Mouse (Mus musculus) liver (tissue): ENCODE measurements around the gene Cyp4a10.
"Not testable (repeated sequence)": the region's sequence is repeated elsewhere in the genome, so short reads cannot be mapped to it uniquely, and the experiment has no call there.

Experiments
- DNase-seq: peaks from one replicate; pipeline ENCODE4 v3.0.0-alpha.2; 2020; ENCODE audit warnings: mixed read lengths

The Cyp4a10 gene

DNA sequence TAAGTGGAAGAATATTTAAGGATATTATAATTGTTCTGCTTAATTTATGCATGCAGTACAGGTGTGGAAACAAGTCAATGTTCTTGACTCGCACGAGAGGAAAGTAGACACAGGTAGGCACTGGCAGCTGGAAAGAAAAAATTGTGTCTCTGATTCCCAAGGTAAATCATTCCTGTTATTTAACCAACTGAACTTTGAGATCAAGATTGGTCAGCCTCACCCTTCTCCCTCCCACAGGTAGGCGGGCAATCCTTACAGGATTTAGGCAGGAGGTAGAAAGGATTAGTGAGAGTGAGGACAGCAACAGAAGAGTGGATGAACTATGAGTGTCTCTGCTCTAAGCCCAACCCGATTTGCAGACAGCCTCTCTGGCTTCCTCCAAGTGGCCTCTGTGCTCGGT, at the start of gene Cyp4a10:
Gene Cyp4a10, plus strand, starts transcription at position 265 of the 400 bp plus-strand sequence.
- not testable (repeated sequence) for DNase-seq

DNA sequence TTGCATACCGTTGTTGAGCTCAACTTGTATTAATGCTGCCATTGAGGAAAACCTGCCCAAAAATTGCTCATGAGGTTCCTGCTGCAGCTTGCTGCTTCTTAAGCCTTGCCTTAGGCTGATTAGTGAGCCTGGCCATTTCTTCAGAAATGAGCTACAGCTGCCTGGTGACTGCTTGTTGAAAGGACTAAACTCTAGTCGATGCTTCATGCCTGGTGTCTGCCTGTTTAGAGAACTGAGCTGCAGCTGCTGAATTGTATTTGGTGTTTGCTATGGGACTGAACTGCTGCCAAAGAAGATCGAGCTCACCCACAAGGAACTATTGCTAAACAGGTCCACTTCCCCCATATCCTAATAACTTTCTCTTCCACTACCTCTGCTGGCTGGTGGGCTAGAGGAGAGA, 44.5 kb upstream of the Cyp4a10 start:
- DNase-seq = not testable (repeated sequence)

DNA sequence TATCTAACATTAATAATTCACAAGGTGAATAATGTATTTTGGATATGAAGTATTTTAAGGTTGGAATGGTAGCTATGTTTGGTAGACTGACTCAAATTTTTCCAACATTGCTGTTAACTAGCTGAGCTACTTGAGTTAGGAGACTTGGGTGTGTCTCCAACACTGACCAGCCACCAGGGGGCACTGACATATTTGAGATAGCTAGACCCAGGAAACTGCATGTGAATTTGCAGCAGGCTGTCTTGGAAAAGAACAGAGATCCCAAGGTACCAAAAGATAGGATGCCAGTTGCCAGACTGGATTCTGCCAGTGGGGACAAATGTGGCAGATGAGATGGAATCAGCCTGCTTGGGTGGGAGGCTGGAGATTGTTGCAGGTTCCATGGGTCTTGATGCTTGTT, 42.0 kb upstream of the Cyp4a10 start:
- not testable (repeated sequence) for DNase-seq

DNA sequence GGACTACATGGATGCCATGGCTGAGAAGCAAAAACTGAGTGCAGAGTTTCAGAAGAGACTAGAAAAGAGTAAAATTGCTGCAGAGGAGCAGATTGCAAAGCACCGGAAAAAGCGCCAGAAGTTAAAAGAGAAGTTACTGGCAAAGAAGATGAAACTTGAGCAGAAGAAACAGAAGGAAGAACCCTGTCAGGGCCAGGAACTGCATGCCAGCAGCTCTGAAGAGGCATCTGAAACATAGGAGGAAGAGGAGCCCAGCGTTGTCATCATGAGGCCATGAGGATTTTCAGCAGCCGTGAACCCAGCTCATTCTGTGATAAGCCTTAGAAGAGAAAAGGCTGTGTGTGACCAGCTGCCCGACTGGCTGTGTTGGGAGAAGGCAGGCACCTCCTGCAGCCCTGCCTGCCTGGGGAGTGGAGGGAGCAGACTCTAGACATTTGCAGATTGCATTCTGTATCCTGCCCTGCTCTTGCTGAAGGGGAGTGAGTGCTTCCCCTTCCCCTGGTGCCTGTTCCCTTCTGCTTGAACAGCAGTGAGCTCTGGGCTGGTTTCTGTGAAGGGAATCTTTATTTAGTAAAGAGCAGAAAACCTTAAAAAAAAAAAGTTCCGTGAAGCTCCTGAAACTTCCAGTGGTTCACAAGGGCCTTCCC, 36.9 kb upstream of the Cyp4a10 start:
- no peak for DNase-seq

DNA sequence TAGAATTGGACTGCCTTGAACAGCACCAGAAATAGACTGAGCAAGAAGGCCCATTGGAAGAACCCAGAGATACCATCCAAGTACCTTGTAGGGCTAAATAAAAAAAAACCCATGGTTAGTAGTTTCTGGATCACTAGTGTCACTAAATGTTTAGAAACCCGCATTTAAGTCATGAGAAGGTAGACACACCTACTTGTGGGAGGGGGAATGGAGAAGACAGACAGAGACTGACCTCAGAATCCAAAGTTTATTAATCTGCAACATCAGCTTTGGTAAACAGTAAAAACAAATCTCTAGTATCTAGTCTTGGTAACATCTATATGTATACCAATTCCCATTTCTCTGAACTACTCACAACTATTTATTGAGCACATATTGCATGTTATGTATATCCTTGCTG, 22.1 kb upstream of the Cyp4a10 start, which contains the start of gene Cyp4a14:
Gene Cyp4a14, minus strand, starts transcription at position 142 of the 400 bp plus-strand sequence.
- DNase-seq = no peak

DNA sequence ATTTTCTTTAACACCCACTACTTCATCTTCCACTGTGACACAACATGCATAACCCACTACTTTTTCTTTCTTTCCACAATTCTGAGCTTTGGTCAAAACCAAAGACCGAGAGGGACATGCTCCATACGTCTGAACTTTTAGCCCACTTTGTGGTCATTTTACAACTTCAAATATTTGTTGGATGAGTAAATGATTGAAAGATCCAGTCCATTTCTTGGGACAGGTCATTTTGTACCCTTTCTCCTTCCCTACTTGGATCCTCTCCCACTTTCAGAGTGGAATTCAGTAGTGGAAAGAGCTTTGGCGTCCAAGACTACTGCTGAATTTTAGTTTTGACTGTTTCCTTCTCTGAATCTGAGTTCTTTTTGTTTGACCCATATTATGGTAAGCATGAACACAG, 20.6 kb upstream of the Cyp4a10 start:
- no peak for DNase-seq

DNA sequence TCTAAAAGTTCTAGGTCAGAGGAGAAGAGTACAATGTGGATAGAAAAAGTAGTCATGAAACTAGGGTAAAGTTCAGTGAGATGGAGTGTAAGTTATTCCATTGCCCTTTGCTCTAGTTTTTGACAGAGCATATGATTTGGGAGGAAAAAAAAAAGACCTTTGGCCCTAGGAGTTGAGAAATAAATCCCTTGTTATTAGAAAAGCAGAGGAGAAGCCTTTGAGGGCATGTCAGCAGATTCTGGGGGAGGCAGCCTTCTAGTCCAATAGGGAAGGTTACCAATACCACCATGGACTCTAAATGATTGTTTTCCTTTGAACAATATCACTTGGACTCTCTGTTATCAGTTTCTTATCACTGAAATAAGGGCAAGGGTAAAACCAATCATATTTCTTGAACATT, 4.1 kb upstream of the Cyp4a10 start:
- not testable (repeated sequence) for DNase-seq

DNA sequence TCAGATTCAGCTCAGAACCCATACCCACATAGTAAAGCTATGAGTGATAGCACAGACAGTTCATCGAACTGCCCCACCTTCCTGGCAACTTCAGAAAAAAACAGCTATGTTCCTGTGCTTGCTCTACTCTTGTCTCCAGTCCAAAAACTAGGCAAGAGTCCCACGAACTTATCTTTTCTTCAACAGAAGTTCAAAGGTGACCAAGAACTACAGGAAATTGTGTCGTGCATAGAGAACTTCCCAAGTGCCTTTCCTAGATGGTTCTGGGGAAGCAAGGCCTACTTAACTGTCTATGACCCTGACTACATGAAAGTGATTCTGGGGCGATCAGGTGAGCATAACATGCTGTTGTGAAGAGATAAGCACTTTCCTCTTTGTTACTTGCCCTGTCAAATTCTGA, 1.4 kb downstream of the Cyp4a10 start:
- DNase-seq = no peak

DNA sequence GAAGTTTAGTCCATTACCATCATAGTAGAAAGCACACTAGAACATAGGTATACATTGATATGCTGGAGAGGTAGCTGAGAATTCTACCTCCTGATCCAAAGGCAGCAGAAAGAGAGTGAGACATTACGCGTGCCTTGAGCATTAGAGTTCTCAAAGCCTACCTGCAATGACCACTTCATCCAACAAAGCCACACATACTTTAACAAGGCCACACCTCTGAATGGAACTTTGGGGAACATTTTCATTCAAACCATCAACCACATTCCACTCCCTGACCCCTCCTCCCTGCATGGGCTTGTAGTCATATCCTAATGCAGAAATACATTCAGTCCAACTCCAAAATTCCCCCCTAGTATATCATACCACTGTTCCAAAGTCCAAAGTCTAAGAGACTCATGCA, 3.7 kb downstream of the Cyp4a10 start:
- no peak for DNase-seq

DNA sequence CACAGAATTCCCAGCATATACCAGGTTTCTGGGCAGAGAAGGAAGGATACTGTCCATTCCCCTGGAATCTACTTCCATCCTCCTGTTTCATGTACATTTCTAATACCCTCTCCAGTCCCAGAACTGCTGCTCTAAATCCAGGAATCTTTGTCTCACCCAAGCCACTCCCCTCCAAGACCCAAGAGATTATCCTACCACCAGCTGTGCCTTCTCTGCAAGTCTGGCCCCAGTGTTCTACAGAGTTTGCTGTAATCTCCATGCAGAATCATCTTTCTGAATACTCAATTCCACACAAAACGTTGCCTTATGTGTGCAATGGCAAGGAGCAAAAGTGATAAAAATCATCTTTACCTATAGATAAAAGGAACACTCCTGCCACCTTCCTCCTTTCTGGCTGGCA, 27.0 kb downstream of the Cyp4a10 start:
- DNase-seq = no peak

DNA sequence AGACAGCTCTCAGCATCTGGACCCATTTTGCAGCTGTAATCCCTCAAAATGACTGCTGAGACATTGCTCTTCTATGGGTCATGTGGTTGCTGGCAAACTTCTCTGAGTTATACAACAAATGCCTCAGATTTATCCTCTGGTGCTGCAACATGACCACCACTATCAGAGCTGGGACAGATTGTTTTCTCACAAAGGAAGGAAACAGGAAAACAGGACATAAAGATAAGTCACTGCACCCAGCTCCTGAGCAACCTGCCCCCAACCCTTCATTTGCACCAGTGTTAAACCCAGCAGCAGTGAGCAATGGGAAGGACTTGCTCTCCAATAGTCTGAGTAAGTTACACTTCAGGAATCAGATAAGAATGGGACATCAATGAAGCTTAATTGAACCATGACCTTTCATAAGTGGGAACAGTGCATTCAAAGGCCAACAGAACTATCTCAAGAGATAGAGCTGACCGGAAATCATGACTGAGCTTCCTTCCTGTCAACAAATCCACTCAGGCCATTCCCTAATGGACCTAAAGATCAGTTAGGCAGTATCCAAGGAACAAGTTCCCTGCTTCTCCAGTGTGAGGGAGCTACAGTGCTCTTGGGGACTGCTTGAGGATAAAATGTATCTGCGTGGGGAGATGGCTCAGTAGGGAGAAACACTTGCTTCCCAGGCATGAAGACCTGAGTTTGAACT, 28.2 kb downstream of the Cyp4a10 start:
- no peak for DNase-seq

DNA sequence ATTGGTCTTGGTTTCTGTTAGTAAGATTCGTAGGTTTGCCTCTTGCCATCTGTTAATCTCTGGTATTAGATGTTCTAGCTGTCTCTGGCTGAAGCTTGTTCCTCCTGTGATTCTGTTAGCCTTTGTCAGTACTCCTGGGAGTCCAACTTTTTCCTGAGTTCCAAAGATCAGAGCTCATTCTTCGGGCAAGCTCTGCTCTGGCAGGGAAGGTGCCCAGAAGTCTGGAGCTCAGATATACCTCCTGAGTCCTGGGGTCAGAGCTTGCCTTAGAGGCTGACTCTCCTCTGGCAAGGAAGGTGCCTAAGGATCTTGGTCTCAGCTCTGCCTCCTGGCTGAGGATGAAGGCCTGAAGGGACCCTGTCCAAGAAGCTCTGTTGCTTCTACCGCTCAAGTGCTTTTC, 34.7 kb downstream of the Cyp4a10 start:
- no peak for DNase-seq

DNA sequence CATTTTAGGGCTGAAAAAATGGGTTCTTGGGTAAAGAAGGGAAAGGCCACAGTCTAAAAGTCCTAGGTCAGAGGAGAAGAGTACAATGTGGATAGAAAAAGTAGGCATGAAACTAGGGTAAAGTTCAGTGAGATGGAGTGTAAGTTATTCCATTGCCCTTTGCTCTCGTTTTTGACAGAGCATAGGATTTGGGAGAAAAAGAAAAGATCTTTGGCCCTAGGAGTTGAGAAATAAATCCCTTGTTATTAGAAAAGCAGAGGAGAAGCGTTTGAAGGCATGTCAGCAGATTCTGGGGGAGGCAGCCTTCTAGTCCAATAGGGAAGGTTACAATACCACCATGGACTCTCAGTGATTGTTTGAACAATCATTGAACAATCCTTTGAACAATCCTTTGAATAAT, 37.4 kb downstream of the Cyp4a10 start:
- no peak for DNase-seq

DNA sequence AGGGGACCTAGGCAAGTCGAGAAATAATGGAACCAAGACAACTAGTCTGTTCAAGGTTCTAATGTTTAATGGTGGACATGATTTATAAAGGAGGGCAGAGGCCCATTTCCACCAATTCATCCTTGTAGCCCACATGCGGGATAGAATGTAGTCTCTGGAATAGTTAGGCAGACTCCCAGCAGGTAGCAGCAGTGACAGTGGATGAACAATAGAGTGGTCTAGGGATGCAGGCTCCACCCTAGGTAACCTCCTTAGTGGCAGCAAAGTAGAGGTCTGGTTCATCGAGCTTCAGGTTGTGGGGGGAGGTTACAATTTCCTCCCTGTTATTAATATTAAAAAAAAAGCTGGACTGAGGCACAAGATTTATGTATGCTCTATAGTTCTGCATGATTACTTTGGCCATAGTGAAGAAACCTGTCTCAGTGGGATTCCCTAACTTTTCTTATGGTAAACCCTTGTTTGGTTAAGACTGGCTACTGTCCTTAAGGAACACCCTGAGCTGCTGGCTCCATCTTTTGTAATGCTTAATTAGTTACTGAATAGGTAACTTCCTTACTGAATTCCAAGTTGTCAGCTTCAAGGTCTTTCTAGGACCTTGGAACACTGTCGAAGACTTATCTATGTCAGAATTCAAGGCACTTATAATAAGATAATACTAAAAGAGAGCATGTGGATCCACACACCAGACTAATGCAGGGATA, 39.9 kb downstream of the Cyp4a10 start:
- no peak for DNase-seq

DNA sequence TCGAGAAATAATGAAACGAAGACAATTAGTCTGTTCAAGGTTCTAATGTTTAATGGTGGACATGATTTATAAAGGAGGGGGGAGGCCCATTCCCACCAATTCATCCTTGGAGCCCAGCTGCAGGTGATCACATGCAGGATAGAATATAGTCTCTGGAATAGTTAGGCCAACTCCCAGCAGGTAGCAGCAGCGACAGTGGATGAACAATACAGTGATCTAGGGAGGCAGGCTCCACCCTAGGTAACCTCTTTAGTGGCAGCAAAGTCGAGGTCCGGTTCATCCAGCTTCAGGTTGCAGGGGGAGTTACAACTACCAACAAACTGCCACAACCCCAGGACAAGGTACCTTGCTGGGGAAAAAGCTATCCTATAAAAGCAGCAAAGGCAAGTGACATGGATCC, 43.2 kb downstream of the Cyp4a10 start:
- not testable (repeated sequence) for DNase-seq

DNA sequence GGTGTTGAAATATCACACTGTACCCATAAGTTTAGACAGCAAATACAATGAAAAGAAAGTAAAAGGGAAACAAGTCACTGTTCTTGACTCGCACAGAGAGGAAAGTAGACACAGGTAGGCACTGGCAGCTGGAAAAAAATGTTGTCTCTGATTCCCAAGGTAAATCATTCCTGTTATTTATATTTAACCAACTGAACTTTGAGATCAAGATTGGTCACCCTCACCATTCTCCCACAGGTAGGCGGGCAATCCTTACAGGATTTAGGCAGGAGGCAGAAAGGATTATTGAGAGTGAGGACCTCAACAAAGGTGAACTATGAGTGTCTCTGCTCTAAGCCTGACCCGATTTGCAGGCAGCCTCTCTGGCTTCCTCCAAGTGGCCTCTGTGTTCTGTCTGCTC, 45.3 kb downstream of the Cyp4a10 start, which contains the start of gene Cyp4a31:
Gene Cyp4a31, plus strand, starts transcription at position 249 of the 400 bp plus-strand sequence.
- no peak for DNase-seq

DNA sequence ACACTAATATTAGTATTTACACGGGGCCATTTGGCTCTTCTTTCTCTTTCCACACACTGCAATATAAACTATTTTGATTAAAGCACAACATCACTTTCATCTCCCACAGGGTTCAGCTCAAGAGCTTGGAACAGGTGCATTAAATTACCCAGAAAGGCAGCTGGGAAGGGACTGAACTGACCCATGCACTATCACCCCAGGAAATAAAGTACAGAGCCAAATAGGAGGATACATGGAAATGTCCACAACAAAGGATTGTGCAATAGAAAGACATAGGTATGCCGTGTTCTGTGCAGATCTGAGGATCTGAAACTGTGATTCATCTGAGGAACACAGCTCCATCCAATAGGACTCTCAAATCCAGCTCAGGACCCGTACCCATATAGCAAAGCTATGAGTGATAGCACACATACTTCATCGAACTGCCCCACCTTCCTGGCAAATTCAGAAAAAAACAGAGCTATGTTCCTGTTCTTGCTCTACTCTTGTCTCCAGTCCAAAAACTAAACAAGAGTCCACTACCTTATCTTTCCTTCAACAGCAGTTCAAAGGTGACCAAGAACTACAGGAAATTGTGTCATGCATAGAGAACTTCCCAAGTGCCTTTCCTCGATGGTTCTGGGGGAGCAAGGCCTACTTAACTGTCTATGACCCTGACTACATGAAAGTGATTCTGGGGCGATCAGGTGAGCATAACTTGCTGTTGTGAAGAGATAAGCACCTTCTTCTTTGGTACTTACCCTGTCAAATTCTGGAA, 46.6 kb downstream of the Cyp4a10 start:
- DNase-seq = not testable (repeated sequence)

DNA sequence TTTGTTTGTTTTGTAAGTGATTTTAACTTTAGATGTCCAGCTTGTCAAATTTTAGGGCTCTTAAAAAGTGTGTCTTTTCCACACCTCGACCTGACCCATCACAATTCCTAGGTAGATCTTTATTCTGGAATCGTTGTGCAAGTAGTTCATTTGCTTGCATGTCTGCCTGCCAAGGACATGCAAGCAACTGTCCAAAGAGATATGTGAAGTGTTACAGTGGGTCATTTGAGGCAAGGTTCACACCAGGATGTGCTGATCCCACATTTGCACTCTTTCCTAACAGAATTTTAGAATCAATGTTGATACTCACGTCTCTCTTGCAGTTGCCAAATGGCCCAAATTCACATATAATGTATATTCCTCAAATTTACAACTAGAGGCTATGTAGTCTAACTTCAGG, 57.2 kb downstream of the Cyp4a10 start:
- DNase-seq = no peak

DNA sequence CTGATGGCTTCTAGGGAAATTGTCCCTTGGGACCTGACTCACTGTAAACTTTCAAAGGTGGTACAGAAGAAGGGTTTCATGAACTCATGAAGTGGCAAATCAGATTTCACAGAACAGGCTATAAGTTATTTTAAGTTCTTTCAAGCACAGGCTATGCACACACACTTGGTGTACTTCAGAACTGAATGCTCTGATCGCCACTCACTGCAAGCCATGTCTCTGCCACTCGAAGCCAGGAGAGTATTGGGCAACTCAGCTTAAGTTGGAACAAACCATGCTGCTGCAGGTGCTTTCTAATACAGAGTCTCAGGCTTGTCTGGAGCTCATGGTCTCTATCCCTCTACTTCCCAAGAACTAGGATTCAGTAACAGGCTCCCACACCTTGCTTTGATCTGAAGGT, 57.7 kb downstream of the Cyp4a10 start:
- no peak for DNase-seq

DNA sequence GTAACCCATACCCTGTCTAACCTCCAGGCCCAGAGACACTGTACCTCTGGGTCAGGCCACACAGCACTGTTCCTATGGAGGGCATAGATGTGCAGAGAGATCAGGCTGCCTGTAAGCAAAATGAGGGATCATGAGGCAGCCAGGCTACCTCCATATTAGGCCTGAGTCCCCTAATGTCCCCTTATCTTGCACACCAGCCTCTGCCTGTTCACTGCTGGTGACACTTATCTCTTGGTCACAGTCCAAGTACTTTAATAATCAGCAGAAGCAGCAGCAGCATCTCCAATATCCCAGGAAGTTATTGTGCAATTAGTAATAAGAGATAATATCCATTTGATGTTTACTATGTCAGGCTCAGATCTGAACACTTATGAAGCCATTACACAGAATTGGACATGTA, 65.0 kb downstream of the Cyp4a10 start:
- peak; percentile 49 for DNase-seq
